Mouse (Mus musculus) monocyte, adult 5-6 weeks (primary cell): ENCODE measurements around the gene Obsl1. TPM values are rescaled to one million over a fixed set of nuclear protein-coding genes. Genes with fewer than 3 reads are reported as not detected.

ENCODE experiments used
- ATAC-seq: fragments of 153-309, 156-312 bp; replicated peaks from 2 replicates; pipeline ENCODE4 v1.8.0; 2017; ENCODE audit warnings: mild to moderate bottlenecking; ENCODE audit not compliant: low TSS enrichment, insufficient number of reproducible peaks, severe bottlenecking, poor library complexity, low FRiP score
- total RNA-seq: library from RNA; stranded (forward); fragments of 200-1000, 200-491, 200-594 nt; gene quantifications from 3 replicates; pipeline ENCODE4 v1.2.3, GENCODE M21; 2017

Obsl1 gene
- total RNA-seq, 1 experiment from 2014 or later: not detected

DNA sequence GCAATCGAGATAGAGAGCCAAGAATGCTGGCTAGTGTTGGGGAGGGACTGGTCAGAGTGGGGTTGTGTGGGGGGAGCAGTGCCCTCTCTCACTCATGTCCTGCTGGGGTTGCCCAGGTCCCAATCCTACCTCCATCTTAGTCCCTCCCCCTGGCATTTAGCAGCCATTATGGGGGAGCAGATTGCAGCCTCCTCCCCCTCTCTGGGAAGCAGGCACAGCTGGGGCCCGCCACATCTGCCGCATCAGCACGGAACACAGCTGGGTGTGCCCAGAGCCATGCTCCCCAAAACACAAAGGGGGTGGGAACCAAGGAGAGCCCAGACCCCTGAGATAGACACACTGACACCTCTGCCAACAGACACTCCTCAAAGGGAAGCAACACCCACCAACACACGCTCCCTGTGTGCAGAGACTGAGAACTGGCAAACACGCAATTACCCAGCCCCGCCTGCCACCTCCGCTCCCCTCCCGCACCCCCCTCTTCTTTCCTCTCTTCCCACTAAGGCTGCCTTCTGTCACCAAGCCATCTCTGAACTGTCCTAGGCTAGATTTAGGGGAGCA is 61.0 kb downstream of the Obsl1 start:
- no peak for ATAC-seq

DNA sequence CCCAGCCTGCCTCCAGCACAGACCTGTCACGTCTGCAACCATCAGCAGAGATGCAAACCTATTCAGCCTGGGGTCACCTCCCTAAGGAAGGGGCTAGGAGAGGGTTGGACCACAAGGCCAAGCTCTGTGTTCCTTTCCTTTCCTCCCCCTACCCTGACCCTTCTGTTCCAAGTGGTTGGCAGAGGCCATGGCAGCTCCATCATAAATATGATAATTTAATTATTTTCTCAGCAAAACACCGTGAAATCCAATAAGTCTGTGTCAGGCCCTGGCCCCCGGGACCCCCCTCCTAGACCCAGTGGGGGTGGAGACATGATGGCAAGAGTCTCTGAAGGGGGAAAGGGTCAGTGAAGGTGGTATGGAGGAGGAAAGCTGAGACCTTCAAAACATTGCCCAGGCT is 62.0 kb downstream of the Obsl1 start:
- ATAC-seq: no peak

DNA sequence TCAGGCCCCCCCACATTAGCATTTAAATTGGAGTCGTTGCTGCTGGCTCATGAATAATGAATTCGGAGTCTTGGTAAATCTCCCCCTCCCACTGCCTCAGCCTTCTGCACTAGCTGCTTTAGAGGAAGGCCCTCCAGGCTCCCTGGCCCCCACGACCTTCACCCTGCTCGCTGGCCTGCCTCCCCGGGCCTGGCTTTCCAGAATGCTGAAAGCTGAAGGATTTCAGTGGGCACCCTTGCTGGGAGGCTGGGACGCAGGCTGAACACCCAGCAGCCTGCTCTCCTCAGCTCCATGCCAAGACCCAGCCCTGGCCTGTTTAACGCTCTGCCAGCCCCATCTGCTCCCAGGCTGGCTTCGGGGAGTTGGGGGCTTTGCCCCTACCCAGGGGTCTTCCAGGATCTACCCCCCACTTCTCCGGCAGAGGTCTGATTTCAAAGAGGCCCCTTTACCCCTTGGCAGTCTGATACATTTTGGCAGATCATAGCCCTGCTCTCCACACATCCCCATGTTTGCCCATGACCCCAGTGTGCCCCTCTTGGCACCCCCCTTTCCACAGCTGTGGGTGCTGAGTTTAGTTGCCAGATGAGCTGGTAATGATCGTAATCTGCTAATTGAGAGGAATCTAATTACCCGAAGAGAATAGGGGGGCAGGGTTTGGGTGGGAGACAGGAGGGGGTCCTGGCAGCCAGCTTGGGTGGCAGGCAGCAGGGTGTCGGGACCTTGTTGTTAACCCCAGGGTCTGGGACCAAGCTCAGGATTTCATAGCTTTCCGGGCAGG is 62.8 kb downstream of the Obsl1 start:
- no peak for ATAC-seq

DNA sequence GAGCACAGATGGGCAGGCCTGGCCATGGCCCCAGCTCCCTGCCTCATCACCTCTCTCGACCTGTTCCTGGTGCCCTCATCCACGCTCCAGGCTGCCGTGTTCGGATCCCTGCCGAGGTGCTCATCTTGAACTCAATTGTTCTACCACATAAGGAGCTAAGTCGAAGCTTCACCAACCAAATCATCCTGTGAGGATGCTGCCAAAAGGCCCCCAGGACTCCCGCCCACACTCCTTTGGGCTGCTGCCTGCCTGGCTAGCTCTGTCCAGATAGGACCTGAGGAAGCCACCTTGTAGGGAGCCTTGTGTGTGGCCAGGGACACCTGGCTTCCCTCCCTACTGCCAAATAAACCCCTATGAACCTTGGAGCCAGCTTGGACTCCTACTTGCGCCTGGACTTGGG is 63.4 kb downstream of the Obsl1 start:
- no peak for ATAC-seq

DNA sequence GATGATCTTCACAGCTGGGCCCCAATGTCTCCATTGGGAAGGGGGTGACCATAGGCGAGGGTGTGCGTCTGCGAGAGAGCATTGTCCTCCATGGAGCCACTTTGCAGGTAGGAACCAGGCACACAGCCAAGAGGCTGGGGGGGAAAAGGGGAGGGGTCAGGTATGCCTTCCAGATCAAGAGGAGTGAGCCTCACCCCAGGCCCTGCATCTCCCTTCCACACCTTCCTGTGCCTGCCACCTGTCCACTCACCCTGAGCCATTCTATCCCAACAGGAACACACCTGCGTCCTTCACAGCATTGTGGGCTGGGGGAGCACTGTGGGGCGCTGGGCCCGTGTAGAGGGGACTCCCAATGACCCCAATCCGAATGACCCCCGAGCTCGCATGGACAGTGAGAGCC is 64.1 kb downstream of the Obsl1 start:
- ATAC-seq: no peak

DNA sequence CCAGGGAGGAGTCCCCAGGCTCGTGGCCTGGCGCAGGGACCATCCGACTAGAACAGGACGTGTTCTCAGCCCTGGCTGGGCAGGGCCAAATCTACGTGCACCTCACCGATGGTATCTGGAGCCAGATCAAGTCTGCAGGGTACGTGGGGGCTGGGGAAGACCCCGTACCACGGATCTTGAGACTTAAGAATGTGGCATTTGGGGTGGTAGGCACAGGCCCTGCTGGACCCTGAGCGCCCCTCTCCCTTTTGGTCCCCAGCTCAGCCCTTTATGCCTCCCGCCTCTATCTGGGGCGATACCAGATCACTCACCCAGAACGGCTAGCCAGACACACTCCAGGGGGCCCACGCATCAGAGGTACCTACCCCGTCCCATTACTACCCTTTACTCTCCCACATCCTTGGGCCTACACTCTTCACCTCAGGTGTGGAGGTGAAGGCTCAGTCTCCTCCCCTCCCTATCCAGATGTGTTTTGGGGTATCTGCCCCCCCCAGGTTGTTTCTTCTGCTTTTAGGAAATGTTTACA is 64.7 kb downstream of the Obsl1 start:
- no peak for ATAC-seq

DNA sequence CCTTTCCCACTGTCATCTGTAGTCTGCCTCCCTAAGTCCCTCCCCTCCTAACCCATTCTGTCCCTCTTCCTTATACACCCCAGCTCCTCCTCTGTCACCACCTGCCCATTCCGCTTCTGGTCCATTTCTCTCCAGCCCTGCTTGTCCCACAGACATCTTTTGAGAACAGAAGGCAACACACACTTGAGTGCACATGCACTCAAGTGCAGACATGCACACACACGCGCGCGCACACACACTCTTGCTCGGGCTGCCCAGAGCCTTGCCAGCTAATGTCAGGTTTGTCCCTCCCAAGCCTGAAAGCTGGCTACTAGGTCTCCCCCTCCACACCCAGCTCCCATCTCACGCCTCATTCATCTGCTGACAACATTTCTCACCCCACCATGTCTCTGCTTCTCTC is 65.6 kb downstream of the Obsl1 start:
- no peak for ATAC-seq

DNA sequence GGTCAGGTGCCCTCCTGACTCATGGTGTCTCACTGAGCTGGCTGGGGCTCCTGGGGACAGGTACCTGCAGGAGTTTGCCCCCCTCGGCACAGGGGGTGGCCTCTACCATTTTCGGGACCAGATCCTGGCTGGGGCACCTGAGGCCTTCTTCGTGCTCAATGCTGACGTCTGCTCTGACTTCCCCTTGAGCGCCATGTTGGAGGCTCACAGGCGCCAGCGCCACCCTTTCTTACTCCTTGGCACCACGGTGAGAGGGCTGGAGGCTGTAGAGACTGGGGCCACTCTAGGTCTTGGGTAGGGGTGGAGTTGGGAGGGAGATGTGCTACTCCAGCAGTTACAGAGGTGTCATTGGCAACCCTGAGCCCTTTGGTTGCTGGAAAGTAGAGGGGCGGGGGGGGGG is 67.5 kb downstream of the Obsl1 start:
- no peak for ATAC-seq

DNA sequence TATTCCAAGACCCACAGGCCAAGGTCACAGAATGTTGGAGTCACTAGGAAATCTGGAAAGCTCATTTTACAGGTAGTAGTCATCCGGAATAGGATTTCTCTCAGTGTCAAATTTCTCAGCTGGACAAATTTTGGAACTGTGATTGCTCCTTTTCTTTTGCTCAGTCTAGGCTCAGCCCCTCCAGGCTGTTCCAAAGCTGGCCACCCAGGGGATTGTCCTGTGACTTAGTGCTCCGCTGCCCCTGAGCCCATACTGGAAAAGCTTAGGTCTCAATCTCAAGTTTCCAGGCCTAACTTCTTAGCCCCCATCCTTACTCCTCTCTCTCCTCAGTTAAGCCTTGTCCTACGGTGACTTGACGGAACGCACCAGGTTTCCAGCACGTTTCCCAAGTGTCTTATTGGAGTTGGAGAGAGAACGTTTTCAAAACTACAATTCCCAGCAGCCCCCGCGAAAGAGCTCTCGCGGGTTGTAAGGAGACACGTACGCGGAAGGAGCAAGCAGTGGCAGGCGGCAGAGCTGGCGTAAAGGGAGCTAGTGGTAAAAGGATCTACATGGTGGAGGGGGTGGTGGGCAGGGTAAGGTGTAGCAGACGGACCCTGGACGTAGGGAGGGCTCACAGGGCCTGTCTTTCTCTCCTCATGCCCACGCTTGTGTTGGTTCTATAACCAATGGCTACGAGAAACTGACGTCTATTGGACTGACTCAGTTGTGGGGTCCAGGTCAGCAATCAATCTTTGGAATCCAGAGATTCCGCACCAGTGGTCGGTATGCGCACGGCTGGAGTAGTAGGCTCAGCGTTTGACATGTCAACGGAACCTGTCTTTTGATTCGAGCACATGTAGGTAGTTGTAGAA is 70.5 kb downstream of the Obsl1 start, which contains the start of gene Gmppa:
Gene Gmppa (plus strand): TSS at position 456 of the 854 bp plus-strand sequence.
- peak; percentile 81 for ATAC-seq

Other genes with a start within 250 kb of the Obsl1 start
- not detected in 3 replicates for gene Ptprn, start 241.9 kb downstream of the Obsl1 start, total RNA-seq
- gene Resp18, start 228.0 kb downstream of the Obsl1 start, total RNA-seq: not detected in 3 replicates
- 24.0 to 37.3 TPM (median 32.1 TPM) in 3 replicates for gene Dnpep, start 188.5 kb downstream of the Obsl1 start, total RNA-seq
- not detected in 3 replicates for gene Des, start 146.1 kb downstream of the Obsl1 start, total RNA-seq
- 0.49 TPM in 1 of 3 replicates, not detected in the others for gene Speg, start 131.2 kb downstream of the Obsl1 start, total RNA-seq
- 39.2 to 56.0 TPM (median 55.4 TPM) in 3 replicates for gene Gmppa, start 70.5 kb downstream of the Obsl1 start, total RNA-seq
- gene Asic4, start 56.0 kb downstream of the Obsl1 start, total RNA-seq: not detected in 3 replicates
- gene Chpf, start 27.1 kb downstream of the Obsl1 start, total RNA-seq: 3.6 to 11.4 TPM (median 4.3 TPM) in 3 replicates
- gene Tmem198, start 26.9 kb downstream of the Obsl1 start, total RNA-seq: 0.21 to 3.7 TPM (median 0.86 TPM) in 3 replicates
- not detected in 3 replicates for gene Inha, start 625 bp upstream of the Obsl1 start, total RNA-seq
- 19.2 to 30.0 TPM (median 26.6 TPM) in 3 replicates for gene Stk11ip, start 15.1 kb upstream of the Obsl1 start, total RNA-seq
- gene Slc4a3, start 39.8 kb upstream of the Obsl1 start, total RNA-seq: 0.21 TPM in 1 of 3 replicates, not detected in the others